Mouse (Mus musculus) lung, adult 18-20 months (tissue): ENCODE measurements around the gene Tmed9.
"Not testable (repeated sequence)": the region's sequence is repeated elsewhere in the genome, so short reads cannot be mapped to it uniquely, and the experiment has no call there.

ENCODE experiments used
- DNase-seq, 2 experiments: peaks; one replicate each; pipeline ENCODE4 v3.0.0; 2022; ENCODE audit warnings: mixed read lengths in 2 of 2

Gene Tmed9

GRCm38 (mm10) chr13:55567949-55568348 is 5.6 kb upstream of the Tmed9 start:
- no peak for DNase-seq

DNA sequence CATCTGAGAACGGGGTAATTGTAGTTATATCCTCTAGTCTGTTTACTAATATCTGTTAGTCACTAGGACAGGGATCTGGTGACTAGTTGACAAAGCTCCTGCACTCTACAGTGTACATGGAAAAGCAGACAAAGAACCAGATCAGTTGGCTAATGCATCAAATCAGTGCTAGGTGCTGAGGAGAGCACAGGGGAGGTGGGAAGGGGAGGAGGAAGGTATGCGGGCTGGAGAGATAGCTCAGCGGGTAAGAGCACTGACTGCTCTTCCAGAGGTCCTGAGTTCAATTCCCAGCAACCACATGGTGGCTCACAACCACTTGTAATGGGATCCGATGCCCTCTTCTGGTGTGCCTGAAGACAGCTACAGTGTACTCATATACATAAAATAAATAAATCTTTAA is 5.0 kb upstream of the Tmed9 start:
- DNase-seq = not testable (repeated sequence)

DNA sequence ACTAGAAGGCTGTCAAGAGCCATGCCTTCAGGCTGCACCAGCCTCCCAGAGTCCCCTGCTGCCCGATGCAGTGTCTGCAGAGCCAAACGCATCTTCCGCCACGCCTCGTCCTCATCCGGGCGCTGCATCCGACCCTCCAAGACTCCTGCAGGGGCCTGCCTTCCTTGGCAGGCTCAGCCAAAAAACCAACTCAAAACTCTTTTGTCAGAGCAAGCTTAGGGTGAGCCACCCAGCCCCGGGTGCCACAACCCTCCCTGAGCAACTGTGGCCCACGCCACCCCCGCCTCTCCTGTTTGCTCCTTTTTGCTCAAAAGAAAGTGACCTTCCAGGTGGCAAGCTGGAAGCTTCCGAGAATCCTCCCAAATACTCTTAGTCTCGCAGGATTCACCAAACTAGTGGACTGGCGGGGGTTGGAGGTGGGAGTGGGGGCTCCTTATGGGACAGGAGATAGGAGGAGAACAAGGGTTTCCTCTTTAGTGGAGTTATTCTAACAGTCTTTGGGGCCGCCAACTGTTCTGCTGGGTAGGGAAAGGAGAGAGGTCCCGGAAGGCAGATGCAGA is 3.7 kb upstream of the Tmed9 start:
- DNase-seq = no peak

DNA sequence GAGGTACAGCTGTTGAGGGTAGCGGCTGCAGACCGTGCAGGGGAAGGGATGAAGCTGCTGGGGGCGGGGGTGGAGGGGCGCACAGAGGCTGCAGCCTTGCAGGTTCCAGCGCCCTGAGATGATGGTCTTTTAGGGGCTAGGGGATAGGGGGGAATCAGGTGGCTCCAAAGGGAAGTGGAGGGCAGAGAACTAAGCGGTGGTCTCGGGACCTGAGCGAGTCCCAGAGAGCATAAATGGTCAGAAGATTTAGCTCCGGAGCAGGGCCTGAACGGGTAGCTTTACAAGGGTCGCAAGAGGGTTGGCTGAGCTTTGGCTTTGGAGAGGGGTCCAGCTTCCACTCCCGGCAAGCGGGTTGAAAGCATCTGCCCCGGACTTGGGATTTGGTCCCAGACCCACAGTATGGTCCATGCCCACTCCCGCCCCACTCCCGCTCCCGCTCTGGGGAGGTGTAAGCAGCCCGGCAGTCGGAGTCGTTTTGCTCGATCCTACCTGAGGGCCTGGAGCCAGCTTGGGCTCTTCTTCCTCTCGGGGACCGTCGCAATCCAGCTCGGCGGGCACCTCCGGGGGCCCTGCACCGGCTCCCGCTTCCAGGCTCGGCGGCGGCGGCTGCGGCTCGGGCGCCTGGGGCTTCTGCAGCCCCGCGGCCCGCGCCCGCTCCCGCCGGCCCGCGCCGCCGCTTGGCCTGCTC is 3.1 kb upstream of the Tmed9 start:
- peak in 1 of 2 experiments; percentile 22 for DNase-seq

GRCm38 (mm10) chr13:55571027-55571751 is 2.3 kb upstream of the Tmed9 start, which contains the start of gene Fam193b:
Gene Fam193b (minus strand): TSS chr13:55571120.
- DNase-seq = peak; percentile 94 to 95

GRCm38 (mm10) chr13:55571977-55572376 is 1.6 kb upstream of the Tmed9 start:
- DNase-seq = no peak

- no peak for DNase-seq
Measured at GRCm38 (mm10) chr13:55574321-55574720, 789 bp downstream of the Tmed9 start.

GRCm38 (mm10) chr13:55575932-55576331 is 2.4 kb downstream of the Tmed9 start:
- no peak for DNase-seq

GRCm38 (mm10) chr13:55576872-55577271 is 3.3 kb downstream of the Tmed9 start:
- not testable (repeated sequence) for DNase-seq

GRCm38 (mm10) chr13:55578086-55578485 is 4.6 kb downstream of the Tmed9 start:
- DNase-seq = no peak

DNA sequence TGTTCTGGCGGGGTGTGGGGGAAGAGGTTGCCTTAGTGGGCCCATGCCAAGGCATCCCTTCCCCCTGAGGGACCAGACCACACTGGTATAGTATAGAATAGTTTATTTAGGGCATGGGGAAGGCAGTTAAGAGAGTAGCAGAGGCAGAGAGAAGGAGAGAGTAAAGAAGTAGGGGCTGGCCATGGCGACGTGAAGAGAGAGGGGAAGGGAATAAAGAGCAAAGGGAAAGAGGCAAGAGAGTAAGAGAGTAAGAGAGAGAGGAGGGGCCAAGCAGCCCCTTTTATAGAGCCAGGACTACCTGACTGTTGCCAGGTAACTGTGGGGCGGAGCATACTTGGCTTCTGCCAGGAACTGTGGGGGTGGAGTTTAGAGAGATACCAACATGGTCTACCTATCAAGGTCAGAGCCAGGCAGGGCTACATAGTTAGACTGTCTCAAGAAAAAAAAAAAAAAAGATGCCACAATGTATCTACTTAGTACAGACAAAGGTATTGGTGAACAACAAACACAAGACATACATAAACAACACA is 18.5 kb downstream of the Tmed9 start:
- no peak for DNase-seq

- peak; percentile 96 to 97 for DNase-seq
Measured at GRCm38 (mm10) chr13:55592512-55593253, 19.2 kb downstream of the Tmed9 start.

- no peak for DNase-seq
Measured at GRCm38 (mm10) chr13:55593254-55593747, 19.8 kb downstream of the Tmed9 start.

- no peak for DNase-seq
Measured at GRCm38 (mm10) chr13:55595375-55595774, 21.8 kb downstream of the Tmed9 start.

DNA sequence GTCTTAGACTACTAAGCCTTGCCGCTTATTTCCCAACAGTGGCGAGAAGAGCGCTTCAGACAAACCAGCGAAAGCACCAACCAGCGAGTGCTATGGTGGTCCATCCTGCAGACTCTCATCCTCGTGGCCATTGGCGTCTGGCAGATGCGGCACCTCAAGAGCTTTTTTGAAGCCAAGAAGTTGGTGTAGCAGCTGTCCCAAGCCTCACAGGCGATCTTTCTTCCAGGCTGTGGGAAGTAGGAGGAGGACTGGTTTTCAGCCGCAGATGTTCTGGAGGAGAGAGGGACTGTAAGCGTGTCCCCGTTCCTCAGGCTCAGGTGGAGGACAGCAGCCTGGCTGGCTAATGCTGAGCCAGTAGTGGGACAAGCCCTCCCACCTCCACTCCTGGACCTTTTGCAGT is 23.3 kb downstream of the Tmed9 start:
- no peak for DNase-seq

DNA sequence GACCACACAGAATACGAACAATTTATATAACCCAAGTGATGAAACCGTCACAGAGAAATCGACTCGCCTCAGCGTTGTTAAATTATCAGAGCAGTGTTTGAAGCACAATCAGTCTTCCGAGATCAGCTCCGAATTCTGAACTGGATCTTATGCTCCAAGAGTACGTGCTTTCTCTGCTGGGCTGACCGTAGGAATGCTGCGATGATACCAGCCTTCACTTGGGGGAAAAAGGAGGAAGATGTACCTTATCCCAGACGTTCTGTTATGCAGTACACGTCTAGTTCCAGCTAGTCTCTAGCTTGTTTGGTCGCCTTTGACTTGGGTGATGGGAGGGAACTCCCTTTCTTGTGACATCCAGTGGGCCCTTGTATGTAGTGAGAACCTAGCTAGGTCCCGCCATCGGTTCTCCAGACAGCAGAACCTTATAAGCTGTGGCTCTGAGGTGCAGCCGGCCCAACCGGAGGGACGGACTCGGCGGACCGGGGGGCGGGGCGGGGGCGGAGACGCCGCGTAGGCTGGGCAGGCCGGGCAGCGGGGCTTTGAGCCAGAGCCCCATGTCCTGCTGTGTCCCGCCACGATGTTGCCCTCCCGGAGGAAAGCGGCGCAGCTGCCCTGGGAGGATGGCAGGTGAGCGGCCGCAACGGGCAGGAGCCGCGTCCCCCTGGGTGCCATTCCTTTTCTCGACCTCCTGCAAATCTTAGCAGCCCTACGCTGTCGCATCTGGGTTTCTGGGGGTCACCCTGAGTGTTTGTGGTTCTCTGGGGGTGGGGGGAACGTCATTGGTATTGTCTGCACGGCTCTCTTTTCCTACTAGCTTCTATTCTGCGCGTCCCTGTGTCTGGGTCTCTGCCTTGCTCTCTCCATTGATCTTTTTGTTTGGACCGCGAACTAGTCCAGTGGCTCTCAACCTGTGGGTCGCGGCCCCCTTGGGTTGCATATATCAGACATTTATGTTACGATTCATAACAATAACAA is 26.3 kb downstream of the Tmed9 start, which contains the start of gene B4galt7:
Gene B4galt7 (plus strand): TSS at position 331 of the 975 bp plus-strand sequence.
- peak; percentile 85 for DNase-seq

- peak; percentile 19 to 34 for DNase-seq
Measured at GRCm38 (mm10) chr13:55600657-55601056, 27.1 kb downstream of the Tmed9 start.

GRCm38 (mm10) chr13:55601611-55602010 is 28.1 kb downstream of the Tmed9 start:
- peak; percentile 62 to 73 for DNase-seq

GRCm38 (mm10) chr13:55604606-55605005 is 31.1 kb downstream of the Tmed9 start:
- DNase-seq = no peak

GRCm38 (mm10) chr13:55606899-55607623 is 33.5 kb downstream of the Tmed9 start:
- DNase-seq = no peak

GRCm38 (mm10) chr13:55607624-55608006 is 34.1 kb downstream of the Tmed9 start:
- no peak for DNase-seq
